ENCODE assay signal across 33 mouse cellular contexts in genomic region chr1:135534070-135534469, GRCm38 (mm10).
DNase-seq lines count a peak whose midpoint lies in the region; ATAC-seq and TF ChIP-seq lines count a peak whose summit lies in the region.
"Had no signal": no experiment of that assay in that cellular context is flagged by ENCODE, and none has a peak within 500 bp of the region (broad histone marks: within the 10 kb centered on the region; RNA-seq: fewer than 3 reads in every experiment).

No protein-coding gene starts in this region.

- no peak for TF ChIP-seq POLR2A in bone marrow macrophage, adult 2 months (IDR thresholded peaks at IDR 0.05; ENCODE audit: borderline replicate concordance, low read depth, low read length)

- H3K9me3 ChIP-seq in intestine, embryonic 14.5 days (ENCODE audit: control insufficient read depth, low read length) = no peaks in the 10 kb centered on the region
- H3K9me3 ChIP-seq in intestine, embryonic 16.5 days (ENCODE audit: control insufficient read depth, low read length) = no peaks in the 10 kb centered on the region
- H3K9me3 ChIP-seq in intestine, embryonic 15.5 days = no peaks in the 10 kb centered on the region
- no peaks in the 10 kb centered on the region for H3K9me3 ChIP-seq in stomach, postnatal 0 days (ENCODE audit: control insufficient read depth, low read length)
- H3K9me3 ChIP-seq: forebrain, embryonic 13.5 days; heart, embryonic 13.5 days; hindbrain, embryonic 10.5 days; kidney, embryonic 15.5 days; limb, embryonic 13.5 days; liver, embryonic 13.5 days; megakaryocyte, embryonic 14.5 days; midbrain, embryonic 13.5 days; neural tube, embryonic 13.5 days had no signal

- peaks cover 27% of the 10 kb centered on the region for H3K4me1 ChIP-seq in intestine, embryonic 14.5 days (replicated peaks; ENCODE audit: control insufficient read depth, insufficient read depth, low read length)
- H3K4me1 ChIP-seq in intestine, embryonic 16.5 days (ENCODE audit: control insufficient read depth, insufficient read depth, low read length) = peaks cover 41% of the 10 kb centered on the region
- peaks cover 62% of the 10 kb centered on the region for H3K4me1 ChIP-seq in bone marrow macrophage, adult 2 months (ENCODE audit: control insufficient read depth, insufficient read depth, low read length)
- H3K4me1 ChIP-seq in intestine, embryonic 15.5 days (replicated peaks) = peaks cover 43% of the 10 kb centered on the region
- H3K4me1 ChIP-seq in stomach, postnatal 0 days (replicated peaks; ENCODE audit: control insufficient read depth, insufficient read depth) = 0 out of 2 replicates have a peak, but pooled peaks cover 5% of the 10 kb centered on the region

- H3K4me3 ChIP-seq in intestine, embryonic 14.5 days (ENCODE audit: low read depth, low read length) = no peak overlapping the region
- no peak overlapping the region for H3K4me3 ChIP-seq in intestine, embryonic 16.5 days (ENCODE audit: low read length)
- no peak overlapping the region for H3K4me3 ChIP-seq in bone marrow macrophage, adult 2 months (ENCODE audit: insufficient read depth, low read length)
- H3K4me3 ChIP-seq in intestine, embryonic 15.5 days (replicated peaks) = no peak overlapping the region
- no peak overlapping the region for H3K4me3 ChIP-seq in stomach, postnatal 0 days (ENCODE audit: low read depth, low read length)
- H3K4me3 ChIP-seq: forebrain, embryonic 13.5 days; heart, embryonic 13.5 days; hindbrain, embryonic 10.5 days; kidney, embryonic 15.5 days; left cerebral cortex, adult 2 months; limb, embryonic 13.5 days; liver, embryonic 13.5 days; megakaryocyte, embryonic 14.5 days; midbrain, embryonic 13.5 days; neural tube, embryonic 13.5 days had no signal

- 0 out of 2 replicates have a peak, but pooled peaks cover 7% of the 10 kb centered on the region for H3K36me3 ChIP-seq in intestine, embryonic 14.5 days (ENCODE audit: control insufficient read depth, insufficient read depth, low read length)
- H3K36me3 ChIP-seq in intestine, embryonic 16.5 days (ENCODE audit: control insufficient read depth, insufficient read depth, low read length) = no peaks in the 10 kb centered on the region
- 0 out of 2 replicates have a peak, but pooled peaks cover 2% of the 10 kb centered on the region for H3K36me3 ChIP-seq in intestine, embryonic 15.5 days
- no peaks in the 10 kb centered on the region for H3K36me3 ChIP-seq in stomach, postnatal 0 days (ENCODE audit: control insufficient read depth, insufficient read depth, low read length)
- H3K36me3 ChIP-seq: liver, embryonic 13.5 days had no signal

- 82% methylated on average over 4 of the region's 4 CpGs for WGBS in intestine, embryonic 14.5 days
- 89% methylated on average over 4 of the region's 4 CpGs for WGBS in intestine, embryonic 16.5 days
- WGBS in intestine, embryonic 15.5 days = 92% methylated on average over 4 of the region's 4 CpGs
- whole genome bisulfite sequencing in stomach, postnatal 0 days = 85% methylated on average over 4 of the region's 4 CpGs

- no peak for ATAC-seq in intestine, embryonic 14.5 days (replicated peaks; ENCODE audit: low FRiP score, low TSS enrichment, low read depth)
- no peak for ATAC-seq in intestine, embryonic 16.5 days
- no peak for ATAC-seq in intestine, embryonic 15.5 days
- ATAC-seq in stomach, postnatal 0 days (ENCODE audit: low FRiP score, low TSS enrichment) = no peak
- ATAC-seq: activated CD4-positive, CD25-positive, alpha-beta regulatory T cell, adult 4 months; forebrain, embryonic 13.5 days; hindbrain, embryonic 16.5 days; midbrain, embryonic 13.5 days had no signal

- TF ChIP-seq CTCF in bone marrow macrophage, adult 2 months (IDR thresholded peaks at IDR 0.05; ENCODE audit: low read depth, low read length) = no peak
- TF ChIP-seq CTCF in stomach, postnatal 0 days (IDR thresholded peaks at IDR 0.05; ENCODE audit: low read depth) = no peak

- H3K27me3 ChIP-seq in intestine, embryonic 14.5 days (replicated peaks; ENCODE audit: control insufficient read depth, insufficient read depth, low read length) = no peaks in the 10 kb centered on the region
- no peaks in the 10 kb centered on the region for H3K27me3 ChIP-seq in intestine, embryonic 16.5 days (replicated peaks; ENCODE audit: control insufficient read depth, insufficient read depth, low read length)
- no peaks in the 10 kb centered on the region for H3K27me3 ChIP-seq in intestine, embryonic 15.5 days (replicated peaks)
- H3K27me3 ChIP-seq in stomach, postnatal 0 days (ENCODE audit: control insufficient read depth, insufficient read depth, low read length) = no peaks in the 10 kb centered on the region
- H3K27me3 ChIP-seq: CH12.LX; forebrain, embryonic 13.5 days; heart, embryonic 13.5 days; kidney, embryonic 15.5 days; limb, embryonic 13.5 days; liver, embryonic 13.5 days; megakaryocyte, embryonic 14.5 days; midbrain, embryonic 13.5 days; neural tube, embryonic 13.5 days had no signal

- no peak overlapping the region for H3K4me2 ChIP-seq in intestine, embryonic 14.5 days (ENCODE audit: low read length)
- H3K4me2 ChIP-seq in intestine, embryonic 16.5 days (ENCODE audit: low read depth, low read length) = no peak overlapping the region
- no peak overlapping the region for H3K4me2 ChIP-seq in intestine, embryonic 15.5 days (replicated peaks)
- no peak overlapping the region for H3K4me2 ChIP-seq in stomach, postnatal 0 days (replicated peaks; ENCODE audit: low read depth)
- H3K4me2 ChIP-seq: forebrain, embryonic 13.5 days; heart, embryonic 13.5 days; kidney, embryonic 15.5 days; limb, embryonic 13.5 days; liver, embryonic 13.5 days; midbrain, embryonic 13.5 days; neural tube, embryonic 13.5 days had no signal

- no peak overlapping the region for H3K9ac ChIP-seq in intestine, embryonic 14.5 days (ENCODE audit: low read length)
- no peak overlapping the region for H3K9ac ChIP-seq in intestine, embryonic 16.5 days (ENCODE audit: low read depth, low read length)
- H3K9ac ChIP-seq in intestine, embryonic 15.5 days = no peak overlapping the region
- no peak overlapping the region for H3K9ac ChIP-seq in stomach, postnatal 0 days (ENCODE audit: low read length)
- H3K9ac ChIP-seq: forebrain, embryonic 13.5 days; kidney, embryonic 15.5 days; limb, embryonic 13.5 days; liver, embryonic 13.5 days; midbrain, embryonic 13.5 days; neural tube, embryonic 13.5 days had no signal

- no peak for DNase-seq in intestine, embryonic 14.5 days (ENCODE audit: low spot score)
- no peak for DNase-seq in stomach, postnatal 0 days (ENCODE audit: low spot score)
- DNase-seq in retina, embryonic 14.5 days (ENCODE audit: low spot score) = no peak
- DNase-seq: adrenal gland, adult 2 months; cerebellum, adult 11 months; cerebellum, adult 9-10 months; cerebellum, postnatal 36 days; gastrocnemius, postnatal 25 days; heart, adult 18-20 months; heart, postnatal 10 days; kidney, adult 18-20 months; kidney, postnatal 25 days; liver, embryonic 13.5 days; lung, adult 18-20 months; lung, postnatal 36 days; retina, postnatal 1 day; right cerebral cortex, postnatal 14 days; thymus, postnatal 4 days had no signal

- H3K27ac ChIP-seq in intestine, embryonic 14.5 days (ENCODE audit: low read depth) = 0 out of 2 replicates have a peak overlapping the region, but pooled peaks have one; percentile 69
- H3K27ac ChIP-seq in intestine, embryonic 16.5 days (ENCODE audit: low read length) = no peak overlapping the region
- peak overlapping the region; percentile 96 for H3K27ac ChIP-seq in bone marrow macrophage, adult 2 months (ENCODE audit: insufficient read depth, low read depth, low read length)
- peak overlapping the region; percentile 42 for H3K27ac ChIP-seq in intestine, embryonic 15.5 days
- H3K27ac ChIP-seq in stomach, postnatal 0 days (replicated peaks) = 0 out of 2 replicates have a peak overlapping the region, but pooled peaks have one; percentile 82
- H3K27ac ChIP-seq: forebrain, embryonic 13.5 days; limb, embryonic 13.5 days; liver, embryonic 13.5 days; midbrain, embryonic 13.5 days; neural tube, embryonic 13.5 days had no signal

- TF ChIP-seq EP300 in stomach, postnatal 0 days (optimal IDR thresholded peaks at IDR 0.05) = no peak
